Mouse (Mus musculus) cerebellum, adult 2 months (tissue): ENCODE results near the gene Krtap28-13. TPM values are rescaled to one million over a fixed set of nuclear protein-coding genes. Genes with fewer than 3 reads are reported as not detected.
A peak's percentile ranks its signal among the peaks of the same experiment; 100 is the strongest.

Experiments used
- DNase-seq, 2 experiments: peaks; one replicate each; pipeline ENCODE4 v3.0.0; 2021
- H3K27ac ChIP-seq: fragments of 200-500 bp; 2 replicates; pipeline ENCODE4 v1.5.1; 2012; ENCODE audit warnings: low read length, control low read depth, inconsistent platforms; ENCODE audit not compliant: insufficient read depth
- H3K27me3 ChIP-seq: fragments of 200-500 bp; 2 replicates; pipeline ENCODE4 v1.6.1; 2012; ENCODE audit warnings: inconsistent platforms, mild to moderate bottlenecking, low read length, moderate library complexity; ENCODE audit not compliant: control insufficient read depth, insufficient read depth
- H3K4me1 ChIP-seq: fragments of 200-500 bp; 2 replicates; pipeline ENCODE4 v1.6.1; 2011; ENCODE audit warnings: low read length; ENCODE audit not compliant: control insufficient read depth, insufficient read depth
- H3K4me3 ChIP-seq: fragments of 200-500 bp; replicated peaks from 2 replicates; pipeline ENCODE3; 2011; ENCODE audit warnings: mild to moderate bottlenecking, low read depth, low read length, control low read depth; ENCODE audit not compliant: insufficient read depth
- CTCF ChIP-seq: fragments of 200-500 bp; IDR thresholded peaks from 2 replicates; pipeline ENCODE4 v1.5.1; 2011; ENCODE audit warnings: low read depth, mild to moderate bottlenecking, control low read depth, low read length, moderate library complexity, borderline replicate concordance; ENCODE audit not compliant: insufficient read depth
- POLR2A ChIP-seq: fragments of 200-500 bp; IDR thresholded peaks from 2 replicates; pipeline ENCODE4 v1.6.1; 2011; ENCODE audit warnings: low read length, control low read depth, borderline replicate concordance; ENCODE audit not compliant: insufficient read depth
- WGBS: fragments of 180-500 bp; shearing (Covaris S2); methylation state at CpG from one replicate; pipeline ENCODE4 v1.1.7; 2018; 5-methylcytosine and 5-hydroxymethylcytosine counted together
- polyA plus RNA-seq: library from polyadenylated mRNA; depleted of rRNA; stranded (reverse); fragments of >200 nt; gene quantifications from 2 replicates; pipeline ENCODE4 v1.2.3, GENCODE M21; 2012

Gene Krtap28-13
- polyA plus RNA-seq, 1 experiment = not detected

DNA sequence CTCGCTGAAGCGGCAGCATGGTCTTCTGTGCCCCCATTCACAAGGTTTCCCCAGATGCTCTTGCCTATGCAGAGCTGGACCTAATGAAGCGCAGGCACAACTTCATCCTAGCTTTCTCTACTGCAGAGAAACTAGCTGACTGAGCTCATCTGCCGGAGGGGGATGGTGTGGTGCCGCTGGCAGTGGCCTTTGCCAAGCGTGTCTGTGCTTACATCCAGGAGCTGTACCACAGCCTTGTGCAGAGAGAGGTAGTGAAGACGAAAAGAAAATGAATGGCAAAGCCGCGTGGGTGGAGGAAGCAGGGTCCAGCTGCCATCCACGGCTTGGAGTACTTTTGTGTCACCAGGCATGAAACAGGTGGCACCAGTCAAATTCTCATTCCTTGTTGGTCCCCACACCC is 6.5 kb downstream of the Krtap28-13 start:
- WGBS = 32% methylated on average over 10 of the region's 10 CpGs
- H3K4me3 ChIP-seq = no peak overlapping the region
- DNase-seq = no peak
- no peak overlapping the region for H3K27ac ChIP-seq
- H3K27me3 ChIP-seq = no peaks in the 10 kb centered on the region
- TF ChIP-seq POLR2A = no peak
- TF ChIP-seq CTCF = no peak
- H3K4me1 ChIP-seq = no peaks in the 10 kb centered on the region; the same call in 1 of the 2 replicates

GRCm38 (mm10) chr1:83075526-83076189 is 14.9 kb downstream of the Krtap28-13 start:
- no peak overlapping the region for H3K27ac ChIP-seq
- H3K27me3 ChIP-seq = no peaks in the 10 kb centered on the region
- TF ChIP-seq POLR2A = no peak
- TF ChIP-seq CTCF = no peak
- 46% methylated on average over 15 of the region's 15 CpGs for WGBS
- no peaks in the 10 kb centered on the region for H3K4me1 ChIP-seq
- no peak for DNase-seq
- no peak overlapping the region for H3K4me3 ChIP-seq

DNA sequence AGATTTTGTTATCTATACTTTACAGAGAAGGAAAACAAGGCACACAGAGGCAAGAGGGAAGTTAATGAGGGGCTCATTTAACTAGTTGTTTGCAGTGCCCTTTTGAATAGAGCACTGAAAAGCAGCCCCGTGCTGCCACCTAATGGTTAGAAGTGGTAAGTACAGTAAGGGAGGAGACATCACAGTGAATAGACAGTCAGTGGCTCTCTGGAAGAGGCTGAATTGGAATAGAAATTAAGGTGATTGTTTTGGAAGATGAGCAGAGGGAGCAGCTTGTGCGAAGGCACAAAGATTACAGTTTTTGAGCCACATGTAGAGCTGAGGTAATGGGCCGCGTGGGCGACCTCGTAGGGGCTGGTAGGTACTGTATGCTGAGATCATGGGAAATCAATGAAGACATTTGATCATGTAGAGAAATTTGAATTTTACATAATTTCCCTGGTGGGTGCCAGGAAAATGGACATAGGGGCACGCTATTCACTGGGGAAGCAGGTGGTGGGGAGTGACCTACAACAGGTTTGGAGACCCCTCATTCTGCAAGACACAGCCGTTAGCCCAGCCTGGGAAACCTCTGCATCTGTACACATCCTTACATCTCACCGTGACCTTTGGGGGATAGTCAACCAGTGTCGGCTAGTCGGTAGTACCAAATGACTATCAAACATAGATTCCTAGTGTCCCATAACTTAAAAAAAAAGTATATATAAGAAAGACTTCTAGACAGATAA is 15.6 kb downstream of the Krtap28-13 start:
- TF ChIP-seq CTCF = peak; percentile 41; the same call in 1 of the 2 replicates
- TF ChIP-seq POLR2A = no peak
- WGBS = 51% methylated on average over 11 of the region's 11 CpGs
- H3K4me1 ChIP-seq = no peaks in the 10 kb centered on the region
- no peak for DNase-seq
- no peaks in the 10 kb centered on the region for H3K27me3 ChIP-seq
- no peak overlapping the region for H3K4me3 ChIP-seq
- H3K27ac ChIP-seq = no peak overlapping the region

DNA sequence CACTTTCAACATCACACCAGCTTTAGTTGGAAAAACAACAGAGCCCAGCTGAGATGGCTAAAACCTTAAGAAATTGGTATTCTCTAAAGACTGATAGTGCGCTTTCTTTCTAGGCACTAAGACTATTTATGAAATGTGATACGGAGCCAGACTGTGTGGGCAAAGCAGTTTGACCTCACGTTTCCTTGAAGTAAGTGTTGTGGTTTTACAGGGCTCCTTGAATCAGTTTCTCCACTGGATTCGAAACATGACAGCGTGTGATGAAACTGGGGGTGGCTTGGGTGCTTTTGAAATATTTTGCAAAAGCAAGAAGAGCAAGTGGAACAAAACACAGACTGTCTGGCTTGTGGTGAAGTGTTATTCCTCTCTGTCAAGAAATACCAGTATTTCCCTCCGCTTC is 16.3 kb downstream of the Krtap28-13 start:
- Histone ChIP-seq H3K27me3 (no peaks in the 10 kb centered on the region), H3K4me3 (no peak overlapping the region), H3K27ac (no peak overlapping the region), H3K4me1 (no peaks in the 10 kb centered on the region)
- WGBS = 89% methylated on average over 6 of the region's 6 CpGs
- no peak for TF ChIP-seq CTCF
- no peak for TF ChIP-seq POLR2A
- no peak for DNase-seq

DNA sequence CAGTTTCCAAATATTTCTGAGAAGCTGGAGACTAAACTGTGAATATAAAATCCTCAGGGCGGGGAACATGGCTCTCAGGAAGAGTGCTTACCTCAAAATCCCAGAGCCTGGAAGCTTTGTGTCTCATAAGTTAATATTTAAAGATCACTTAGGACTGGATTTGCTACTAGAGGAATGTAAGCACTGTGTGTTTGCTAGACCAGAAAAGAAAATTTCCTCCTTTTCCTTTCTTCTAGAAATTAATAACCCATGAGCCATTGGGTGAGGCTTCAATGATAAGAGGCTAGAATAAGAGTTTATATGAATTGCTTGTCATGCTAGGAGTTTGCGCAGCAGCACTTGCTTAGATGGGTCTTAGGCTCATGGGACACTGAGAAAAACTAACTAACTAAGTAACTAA is 24.1 kb downstream of the Krtap28-13 start:
- WGBS = 89% methylated on average over 2 of the region's 2 CpGs
- Histone ChIP-seq H3K4me3 (no peak overlapping the region), H3K4me1 (no peaks in the 10 kb centered on the region), H3K27ac (no peak overlapping the region), H3K27me3 (no peaks in the 10 kb centered on the region)
- no peak for DNase-seq
- TF ChIP-seq CTCF (no peak), POLR2A (no peak)

GRCm38 (mm10) chr1:83091268-83091667 is 30.5 kb downstream of the Krtap28-13 start:
- H3K4me1 ChIP-seq = no peaks in the 10 kb centered on the region
- no peak for DNase-seq
- 53% methylated on average over 3 of the region's 3 CpGs for WGBS

DNA sequence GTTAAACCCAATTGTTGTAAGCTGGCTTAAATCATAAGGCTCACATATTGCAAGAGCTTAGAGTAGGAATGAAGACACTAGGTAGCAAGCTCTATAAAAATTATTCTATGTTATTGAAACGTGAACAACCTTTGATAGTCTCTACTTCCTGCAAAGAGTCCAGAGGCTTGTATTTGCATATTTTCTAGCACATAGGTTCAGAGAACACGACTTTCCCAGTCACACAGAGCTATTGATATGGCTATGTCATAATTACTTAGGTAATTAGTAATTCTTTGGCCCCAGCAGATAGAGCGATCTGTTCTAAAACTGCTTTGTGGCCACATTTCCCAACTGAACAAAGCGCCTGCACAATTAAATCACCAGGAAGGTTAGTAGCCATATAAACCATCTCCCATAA is 36.2 kb downstream of the Krtap28-13 start:
- 79% methylated on average over 4 of the region's 4 CpGs for WGBS
- Histone ChIP-seq H3K4me3 (no peak overlapping the region), H3K27ac (no peak overlapping the region), H3K27me3 (no peaks in the 10 kb centered on the region), H3K4me1 (no peaks in the 10 kb centered on the region)
- no peak for TF ChIP-seq CTCF
- TF ChIP-seq POLR2A = no peak
- no peak for DNase-seq

More at GRCm38 (mm10) chr1:83091268-83091667, 30.5 kb downstream of the Krtap28-13 start:
- TF ChIP-seq CTCF (no peak), POLR2A (no peak)
- no peaks in the 10 kb centered on the region for H3K27me3 ChIP-seq
- no peak overlapping the region for H3K27ac ChIP-seq
- no peak overlapping the region for H3K4me3 ChIP-seq

GRCm38 (mm10) chr1:83099160-83099559 is 38.4 kb downstream of the Krtap28-13 start:
- DNase-seq = no peak
- Histone ChIP-seq H3K4me1 (no peaks in the 10 kb centered on the region), H3K27ac (no peak overlapping the region), H3K27me3 (no peaks in the 10 kb centered on the region), H3K4me3 (no peak overlapping the region)
- TF ChIP-seq POLR2A (no peak), CTCF (no peak)
- 76% methylated on average over 2 of the region's 2 CpGs for WGBS
